Mouse (Mus musculus) heart, adult 2 months (tissue): ENCODE measurements around the gene C87436.

Source experiments
- CTCF ChIP-seq: fragments of 200-600 bp; IDR thresholded peaks from 2 replicates; pipeline ENCODE4 v1.8.1; 2022; ENCODE audit warnings: antibody characterized with exemption, mild to moderate bottlenecking, moderate library complexity
- EP300 ChIP-seq: fragments of 200-500 bp; IDR thresholded peaks from 2 replicates; pipeline ENCODE4 v1.6.1; 2011; ENCODE audit warnings: low read depth, low read length, control low read depth; ENCODE audit not compliant: insufficient read depth

- TF ChIP-seq CTCF (no peak), EP300 (no peak)
Observed at GRCm38 (mm10) chr6:86418711-86419110, 19.5 kb upstream of the C87436 start.
